Mouse (Mus musculus) stomach, embryonic 16.5 days (tissue): ENCODE data around the gene Cers5. TPM values are rescaled to one million over a fixed set of nuclear protein-coding genes. Genes with fewer than 3 reads are reported as not detected.

Experiments
- polyA plus RNA-seq: library from polyadenylated mRNA; unstranded; fragments of >200 nt; fragmentation: Nextera tagmentation; extraction: Ambion mirVana; gene quantifications from 2 replicates; pipeline ENCODE4 v1.2.1, GENCODE M21; 2015

The Cers5 gene
- polyA plus RNA-seq, 1 experiment from 2014 or later: 62.1 TPM

Other genes with a start within 250 kb of the Cers5 start
- 0.57 and 0.74 TPM in 2 replicates for gene Faim2, start 244.7 kb downstream of the Cers5 start, polyA plus RNA-seq
- gene Aqp2, start 193.8 kb downstream of the Cers5 start, polyA plus RNA-seq: not detected in 2 replicates
- gene Aqp5, start 182.1 kb downstream of the Cers5 start, polyA plus RNA-seq: 0.19 TPM in 1 of 2 replicates, not detected in the other
- not detected in 2 replicates for gene Aqp6, start 171.5 kb downstream of the Cers5 start, polyA plus RNA-seq
- gene Racgap1, start 121.2 kb downstream of the Cers5 start, polyA plus RNA-seq: 112 and 116 TPM in 2 replicates
- 0.89 and 0.92 TPM in 2 replicates for gene Asic1, start 102.5 kb downstream of the Cers5 start, polyA plus RNA-seq
- gene Smarcd1, start 70.8 kb downstream of the Cers5 start, polyA plus RNA-seq: 17.0 and 20.9 TPM in 2 replicates
- not detected in 2 replicates for gene Gm17349, start 67.4 kb downstream of the Cers5 start, polyA plus RNA-seq
- gene Gpd1, start 55.4 kb downstream of the Cers5 start, polyA plus RNA-seq: 7.4 and 9.2 TPM in 2 replicates
- 171 and 173 TPM in 2 replicates for gene Cox14, start 47.3 kb downstream of the Cers5 start, polyA plus RNA-seq
- gene Lima1, start 102.6 kb upstream of the Cers5 start, polyA plus RNA-seq: 89.4 and 95.8 TPM in 2 replicates
- gene Fam186a, start 194.2 kb upstream of the Cers5 start, polyA plus RNA-seq: not detected in 2 replicates
- 34.2 and 37.4 TPM in 2 replicates for gene Larp4, start 197.2 kb upstream of the Cers5 start, polyA plus RNA-seq